Mouse (Mus musculus) embryonic fibroblast, embryonic 13.5 days (primary cell): Measurements from ENCODE around the gene Tor1a. TPM values are rescaled to one million over a fixed set of nuclear protein-coding genes. Genes with fewer than 3 reads are reported as not detected.
"Not testable (repeated sequence)": the region's sequence is repeated elsewhere in the genome, so short reads cannot be mapped to it uniquely, and the experiment has no call there.

Experiments
- H3K27ac ChIP-seq: 2 replicates; pipeline ENCODE4 v1.5.1; 2012; ENCODE audit warnings: low read length, control low read depth, inconsistent platforms; ENCODE audit not compliant: insufficient read depth
- H3K4me1 ChIP-seq: 2 replicates; pipeline ENCODE4 v1.6.1; 2011; ENCODE audit warnings: low read length; ENCODE audit not compliant: control insufficient read depth, insufficient read depth
- H3K4me3 ChIP-seq: 2 replicates; pipeline ENCODE4 v1.5.1; 2011; ENCODE audit warnings: mild to moderate bottlenecking, control low read depth, low read length; ENCODE audit not compliant: insufficient read depth
- CTCF ChIP-seq: IDR thresholded peaks from 2 replicates; pipeline ENCODE4 v1.5.1; 2011; ENCODE audit warnings: mild to moderate bottlenecking, control low read depth, low read length, moderate library complexity, borderline replicate concordance; ENCODE audit not compliant: insufficient read depth
- POLR2A ChIP-seq: IDR thresholded peaks from 2 replicates; pipeline ENCODE4 v1.6.1; 2011; ENCODE audit warnings: low read depth, mild to moderate bottlenecking, control low read depth, low read length, moderate library complexity
- polyA plus RNA-seq: library from polyadenylated mRNA; stranded (reverse); fragments of >200 nt; gene quantifications from 2 replicates; pipeline ENCODE4 v1.2.4, GENCODE M21; 2011; ENCODE audit warnings: low read depth; ENCODE audit not compliant: missing spikeins, insufficient read length

The Tor1a gene
- polyA plus RNA-seq, 1 experiment: 38.9 TPM

DNA sequence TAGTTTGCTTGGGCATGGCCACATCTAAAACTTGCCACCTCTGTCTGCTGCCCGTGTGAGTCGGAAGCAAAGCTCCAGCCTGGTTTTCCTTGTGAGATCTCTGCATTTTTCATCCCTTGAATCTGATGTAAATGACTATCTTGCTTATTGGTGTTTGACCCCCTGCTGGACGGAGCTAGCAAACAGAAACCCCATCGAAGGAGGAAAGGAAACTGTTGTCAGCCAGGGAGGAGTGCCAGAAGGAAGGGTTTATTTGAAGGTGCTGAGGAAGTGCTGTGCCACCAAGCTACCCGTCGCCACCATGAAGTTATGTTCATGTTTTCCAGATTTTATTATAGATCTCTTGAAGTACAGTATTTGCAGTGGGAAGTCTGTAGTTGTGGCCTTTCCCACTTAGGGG is 12.9 kb downstream of the Tor1a start:
- TF ChIP-seq POLR2A (no peak), CTCF (no peak)
- Histone ChIP-seq H3K4me1 (no peaks in the 10 kb centered on the region), H3K4me3 (peak overlapping the region; percentile 87), H3K27ac (no peak overlapping the region)

DNA sequence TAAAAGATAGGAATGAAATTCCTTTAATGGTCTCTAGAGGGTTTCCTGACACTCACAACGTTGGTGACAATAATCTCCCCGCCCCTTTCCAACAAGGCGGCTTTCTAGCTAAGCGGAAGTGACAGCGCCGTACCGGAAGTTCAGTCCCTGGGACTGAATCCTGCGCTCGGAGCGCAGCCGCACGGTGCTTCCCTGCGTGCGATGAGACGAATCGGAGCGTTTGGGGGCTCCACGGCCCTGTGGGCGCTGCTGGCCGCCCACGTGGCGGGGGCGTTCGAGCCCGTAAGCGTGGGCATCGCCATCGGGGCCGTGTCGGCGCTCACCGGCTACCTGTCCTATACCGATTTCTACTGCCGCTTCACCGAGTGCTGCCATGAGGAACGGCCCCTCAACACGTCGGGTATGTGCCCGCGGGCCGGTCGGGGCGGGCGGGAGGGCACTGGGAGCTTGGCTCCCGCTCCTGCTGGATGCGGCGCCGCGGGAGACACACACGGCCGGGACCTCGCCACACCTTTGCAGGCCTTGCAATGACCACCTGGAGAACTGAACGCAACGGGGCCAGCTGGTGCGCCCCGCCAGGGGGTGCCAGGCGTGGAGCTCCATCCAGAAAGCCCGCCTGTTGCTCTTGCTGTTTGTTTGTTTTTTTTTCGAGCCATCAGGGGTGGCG is 14.8 kb downstream of the Tor1a start, which contains the start of gene Tor1b:
Gene Tor1b (plus strand): TSS at position 136 of the 667 bp plus-strand sequence.
- Histone ChIP-seq H3K27ac (peak within 1 kb of the TSS; percentile 58; the same call in 1 of the 2 replicates), H3K4me1 (no peaks in the 10 kb centered on the region), H3K4me3 (peak within 1 kb of the TSS; percentile 87)
- TF ChIP-seq CTCF (no peak), POLR2A (peak; percentile 99)

DNA sequence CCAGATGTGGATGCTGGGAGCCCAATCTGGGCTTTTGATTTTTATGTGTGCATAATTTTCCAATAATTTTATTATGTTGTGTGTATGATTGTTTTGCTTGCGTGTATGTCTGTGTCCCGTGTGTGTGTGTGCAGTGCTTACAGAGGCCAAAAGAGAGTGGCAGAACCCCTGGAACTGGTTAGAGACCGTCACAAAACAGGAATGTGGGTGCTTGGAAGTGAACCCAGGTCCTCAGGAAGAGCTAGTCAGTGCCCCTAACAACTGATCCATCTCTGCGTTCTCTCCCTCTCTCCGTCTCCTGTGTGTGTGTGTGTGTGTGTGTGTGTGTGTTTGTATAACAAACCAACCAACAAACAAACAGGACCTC is 15.3 kb downstream of the Tor1a start:
- TF ChIP-seq CTCF (no peak), POLR2A (no peak)
- H3K4me1 ChIP-seq: no peaks in the 10 kb centered on the region
- H3K27ac ChIP-seq: no peak overlapping the region
- H3K4me3 ChIP-seq: no peak overlapping the region; the same call in 1 of the 2 replicates

DNA sequence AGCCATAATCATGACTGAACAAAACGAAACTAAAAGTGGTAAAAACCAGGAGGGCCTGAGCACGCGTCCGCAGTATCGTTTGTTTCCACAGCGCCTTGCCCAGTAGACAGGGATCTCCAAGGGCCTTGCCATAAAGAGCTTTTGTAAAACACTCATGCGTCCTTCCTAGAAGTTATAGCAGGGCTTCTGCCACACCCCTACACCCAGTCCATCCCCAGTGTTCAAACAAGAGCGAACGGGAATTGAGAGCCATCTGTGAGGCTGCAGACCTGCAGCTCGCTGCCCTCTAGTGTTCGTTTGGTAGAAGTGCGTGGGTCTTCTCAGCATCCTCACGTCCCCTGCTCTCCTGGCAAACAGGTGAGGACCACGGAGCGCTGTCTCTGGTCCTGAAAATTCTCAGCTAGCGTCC is 25.1 kb downstream of the Tor1a start:
- Histone ChIP-seq H3K27ac (no peak overlapping the region), H3K4me3 (no peak overlapping the region), H3K4me1 (no peaks in the 10 kb centered on the region)
- TF ChIP-seq CTCF: peak; percentile 93
- TF ChIP-seq POLR2A: 0 out of 2 replicates have a peak, but pooled peaks have one; percentile 29

DNA sequence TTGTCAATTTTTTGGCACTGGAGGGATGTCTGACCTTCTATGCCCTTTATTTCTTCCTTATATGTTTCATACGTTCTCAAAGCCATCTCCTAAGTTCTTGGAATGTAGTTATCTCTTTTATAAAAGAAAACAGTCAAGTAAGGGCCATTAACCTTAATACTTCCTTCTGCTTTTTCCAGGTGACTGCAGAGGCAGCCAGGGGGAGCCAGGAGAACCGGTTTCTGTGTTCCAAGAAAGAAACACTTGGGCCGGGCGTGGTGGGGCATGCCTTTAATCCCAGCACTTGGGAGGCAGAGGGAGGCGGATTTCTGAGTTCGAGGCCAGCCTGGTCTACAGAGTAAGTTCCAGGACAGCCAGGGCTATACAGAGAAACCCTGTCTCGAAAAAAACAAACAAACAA is 25.6 kb downstream of the Tor1a start:
- H3K4me1 ChIP-seq, H3K27ac ChIP-seq, H3K4me3 ChIP-seq: not testable (repeated sequence)

DNA sequence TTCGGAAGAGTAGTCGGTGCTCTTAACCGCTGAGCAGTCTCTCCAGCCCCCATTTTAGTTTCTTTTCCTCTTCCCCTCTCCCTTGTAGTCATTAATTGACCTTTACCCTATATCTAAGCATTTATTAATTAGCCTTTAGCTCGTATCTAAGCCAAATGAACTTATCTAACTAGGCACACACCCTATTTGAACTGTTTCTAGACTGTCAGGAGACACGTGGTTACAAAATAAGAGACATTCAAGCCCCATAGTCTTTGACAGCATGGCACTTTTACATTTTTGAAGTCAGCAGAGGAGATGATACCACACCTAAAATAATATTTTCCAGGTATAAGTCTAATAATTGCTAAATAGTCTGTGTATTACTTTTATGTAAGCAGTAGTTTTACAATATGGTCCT is 26.1 kb downstream of the Tor1a start:
- Histone ChIP-seq H3K27ac (no peak overlapping the region), H3K4me3 (no peak overlapping the region), H3K4me1 (no peaks in the 10 kb centered on the region)
- TF ChIP-seq CTCF (no peak), POLR2A (no peak)

DNA sequence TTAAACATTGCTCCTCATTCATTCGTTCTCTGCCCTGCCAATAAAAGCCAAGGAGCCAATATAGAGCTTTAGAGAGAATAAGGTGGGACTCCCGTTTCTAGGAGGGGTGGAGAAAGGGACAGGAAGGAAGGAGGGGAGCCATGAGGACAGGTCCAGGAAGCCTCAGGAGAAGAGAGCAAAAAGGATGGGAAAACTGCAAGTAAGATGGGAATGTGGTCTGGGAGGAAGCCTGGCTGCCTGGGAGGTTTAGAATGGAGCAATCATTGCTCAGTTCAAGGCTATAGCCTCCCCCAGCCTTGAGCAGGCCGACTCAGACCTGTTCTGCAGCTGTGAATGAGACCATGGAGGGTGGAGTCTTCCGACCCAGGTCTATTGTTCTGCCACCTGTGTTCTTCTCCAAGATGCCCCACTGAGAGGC is 29.1 kb downstream of the Tor1a start:
- Histone ChIP-seq H3K4me1 (no peaks in the 10 kb centered on the region), H3K4me3 (no peak overlapping the region), H3K27ac (no peak overlapping the region)
- no peak for TF ChIP-seq CTCF

DNA sequence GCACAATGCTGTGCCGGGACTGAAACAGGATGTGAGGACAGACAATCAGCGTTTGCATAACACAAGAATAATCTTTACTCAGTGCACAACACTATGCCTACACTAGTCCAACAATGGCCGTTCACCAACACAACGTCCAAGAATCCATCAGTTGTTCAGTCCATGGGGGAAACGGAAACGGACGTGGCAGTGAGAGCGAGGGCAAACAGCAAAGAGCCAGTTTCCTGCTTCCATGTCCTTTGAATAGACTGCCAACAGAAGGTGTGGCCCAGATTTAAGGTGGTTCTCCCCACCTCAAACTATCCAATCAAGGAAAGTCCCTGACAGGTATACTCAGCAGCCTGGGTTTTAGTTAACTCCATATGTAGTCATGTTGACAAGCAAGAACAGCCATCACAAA is 30.0 kb downstream of the Tor1a start:
- H3K27ac ChIP-seq: no peak overlapping the region
- no peaks in the 10 kb centered on the region; the same call in 1 of the 2 replicates for H3K4me1 ChIP-seq
- no peak overlapping the region for H3K4me3 ChIP-seq
- TF ChIP-seq CTCF: no peak
- TF ChIP-seq POLR2A: no peak

DNA sequence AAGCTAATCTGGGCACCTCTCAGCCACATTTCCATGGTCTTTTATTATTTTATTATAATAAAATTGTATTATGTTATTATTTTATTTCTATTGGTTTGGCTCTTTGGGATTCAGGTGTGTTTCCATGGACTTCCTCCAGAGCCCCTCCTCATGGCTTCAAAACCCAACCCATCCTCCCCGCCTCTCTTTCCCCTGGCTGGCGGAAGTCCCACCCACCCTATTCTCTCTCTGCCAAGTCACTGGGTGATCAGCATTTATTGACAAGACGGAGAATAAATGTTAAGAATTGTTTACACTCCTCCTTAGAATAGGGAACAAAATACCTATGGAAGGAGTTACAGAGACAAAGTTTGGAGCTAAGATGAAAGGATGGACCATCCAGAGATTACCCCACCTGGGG is 30.9 kb downstream of the Tor1a start:
- H3K27ac ChIP-seq: no peak overlapping the region
- no peaks in the 10 kb centered on the region; the same call in 1 of the 2 replicates for H3K4me1 ChIP-seq
- no peak overlapping the region for H3K4me3 ChIP-seq
- TF ChIP-seq POLR2A (no peak), CTCF (no peak)

DNA sequence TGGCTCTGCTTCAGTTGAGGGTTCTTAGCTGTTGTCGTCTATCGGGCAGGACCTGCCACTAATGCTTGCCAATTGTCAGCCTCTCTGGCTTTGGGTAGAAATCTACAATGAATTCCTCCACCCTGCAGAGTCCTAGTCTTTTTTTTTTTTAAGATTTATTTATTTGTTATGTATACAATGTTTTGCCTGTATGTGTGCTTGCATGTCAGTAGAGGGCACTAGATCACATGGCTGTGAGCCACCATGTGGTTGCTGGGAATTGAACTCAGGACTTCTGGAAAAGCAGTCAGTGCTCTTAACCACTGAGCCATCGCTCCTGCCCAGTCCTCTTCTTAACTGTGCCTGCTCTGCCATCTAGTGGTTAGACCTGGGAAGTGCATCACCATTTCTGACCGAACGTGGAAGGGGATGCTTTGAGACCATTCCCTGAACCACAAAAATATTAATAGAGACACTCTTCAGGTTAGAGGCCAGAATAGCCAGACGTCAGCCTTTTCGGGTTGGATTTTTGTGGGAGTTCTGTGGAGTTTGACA is 33.7 kb downstream of the Tor1a start:
- Histone ChIP-seq H3K4me1 (no peaks in the 10 kb centered on the region; the same call in 1 of the 2 replicates), H3K4me3 (no peak overlapping the region), H3K27ac (no peak overlapping the region)
- peak; percentile 88; the same call in 1 of the 2 replicates for TF ChIP-seq CTCF
- TF ChIP-seq POLR2A: no peak

DNA sequence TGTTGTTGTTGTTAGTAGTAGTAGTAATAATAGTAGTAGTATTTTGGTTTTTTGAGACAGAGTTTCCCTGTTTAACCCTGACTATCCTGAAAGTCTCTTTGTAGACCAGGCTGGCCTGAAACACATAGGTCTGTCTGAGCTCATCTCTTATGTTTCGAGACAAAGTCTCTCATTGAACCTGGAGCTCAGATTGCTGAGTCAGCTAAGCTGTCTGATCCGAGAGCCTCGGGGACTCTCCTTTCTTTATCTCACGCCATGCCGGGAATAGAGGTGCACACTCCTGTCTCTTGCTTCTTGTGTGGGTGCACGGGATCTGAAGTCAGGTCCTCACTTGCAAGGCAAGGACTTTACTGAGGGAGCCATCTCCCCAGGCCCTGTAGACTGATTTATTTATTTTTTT is 34.7 kb downstream of the Tor1a start:
- TF ChIP-seq CTCF: no peak
- no peak for TF ChIP-seq POLR2A
- Histone ChIP-seq H3K4me1 (no peaks in the 10 kb centered on the region; the same call in 1 of the 2 replicates), H3K4me3 (no peak overlapping the region), H3K27ac (no peak overlapping the region)
